Mouse (Mus musculus): ENCODE data around the gene Acsl6. TPM values are rescaled to one million over a fixed set of nuclear protein-coding genes. Genes with fewer than 3 reads are reported as not detected.

Acsl6 gene
- polyA plus RNA-seq (2014; fragmentation: Nextera tagmentation; extraction: Ambion mirVana) = 20.4 and 22.4 TPM in 2 replicates

GRCm38 (mm10) chr11:54303728-54304470, at the start of gene Acsl6:
Acsl6 (plus strand) TSS chr11:54303798.
- DNase-seq (ENCODE audit: low spot score, missing footprints) = peak; percentile 97
- Histone ChIP-seq H3K4me2 (peak within 1 kb of the TSS; percentile 58), H3K9ac (ENCODE audit: low read length) (peak within 1 kb of the TSS; percentile 92), H3K4me1 (ENCODE audit: control insufficient read depth, insufficient read depth, low read length) (peaks cover 19% of the 10 kb centered on the region), H3K27me3 (ENCODE audit: control insufficient read depth, insufficient read depth, low read length) (no peaks in the 10 kb centered on the region), H3K36me3 (ENCODE audit: control insufficient read depth, insufficient read depth, low read length) (no peaks in the 10 kb centered on the region), H3K4me3 (ENCODE audit: low read depth, low read length) (peak within 1 kb of the TSS; percentile 47), H3K27ac (ENCODE audit: low read depth, low read length) (peak within 1 kb of the TSS; percentile 57), H3K9me3 (ENCODE audit: control insufficient read depth, low read length) (no peaks in the 10 kb centered on the region)
- under 1% methylated on average over 55 of the region's 59 CpGs for whole genome bisulfite sequencing
- peak; percentile 81 for ATAC-seq (ENCODE audit: low FRiP score)

GRCm38 (mm10) chr11:54254114-54254513, 49.5 kb upstream of the Acsl6 start:
- WGBS = 67% methylated on average over 4 of the region's 4 CpGs
- Histone ChIP-seq H3K4me1 (ENCODE audit: control insufficient read depth, insufficient read depth, low read length) (0 out of 2 replicates have a peak, but pooled peaks cover 2% of the 10 kb centered on the region), H3K36me3 (ENCODE audit: control insufficient read depth, insufficient read depth, low read length) (no peaks in the 10 kb centered on the region), H3K27ac (ENCODE audit: low read depth, low read length) (no peak overlapping the region), H3K9me3 (ENCODE audit: control insufficient read depth, low read length) (no peaks in the 10 kb centered on the region), H3K27me3 (ENCODE audit: control insufficient read depth, insufficient read depth, low read length) (no peaks in the 10 kb centered on the region), H3K9ac (ENCODE audit: low read length) (no peak overlapping the region), H3K4me3 (ENCODE audit: low read depth, low read length) (no peak overlapping the region), H3K4me2 (no peak overlapping the region)
- DNase-seq (ENCODE audit: low spot score, missing footprints) (no peak), ATAC-seq (ENCODE audit: low FRiP score) (no peak)

GRCm38 (mm10) chr11:54256624-54257376, 46.8 kb upstream of the Acsl6 start:
- peak; percentile 85 for ATAC-seq (ENCODE audit: low FRiP score)
- no peaks in the 10 kb centered on the region for H3K9me3 ChIP-seq (ENCODE audit: control insufficient read depth, low read length)
- no peak overlapping the region for H3K27ac ChIP-seq (ENCODE audit: low read depth, low read length)
- H3K27me3 ChIP-seq (ENCODE audit: control insufficient read depth, insufficient read depth, low read length) = no peaks in the 10 kb centered on the region
- H3K4me3 ChIP-seq (ENCODE audit: low read depth, low read length) = no peak overlapping the region
- DNase-seq (ENCODE audit: low spot score, missing footprints) = peak; percentile 95
- 0 out of 2 replicates have a peak, but pooled peaks cover 2% of the 10 kb centered on the region for H3K4me1 ChIP-seq (ENCODE audit: control insufficient read depth, insufficient read depth, low read length)
- H3K9ac ChIP-seq (ENCODE audit: low read length) = no peak overlapping the region
- H3K4me2 ChIP-seq = no peak overlapping the region
- WGBS = 38% methylated on average over 3 of the region's 3 CpGs
- no peaks in the 10 kb centered on the region for H3K36me3 ChIP-seq (ENCODE audit: control insufficient read depth, insufficient read depth, low read length)

GRCm38 (mm10) chr11:54263405-54264031, 40.1 kb upstream of the Acsl6 start:
- no peaks in the 10 kb centered on the region for H3K4me1 ChIP-seq (ENCODE audit: control insufficient read depth, insufficient read depth, low read length)
- H3K27me3 ChIP-seq (ENCODE audit: control insufficient read depth, insufficient read depth, low read length) = no peaks in the 10 kb centered on the region
- H3K4me3 ChIP-seq (ENCODE audit: low read depth, low read length) = no peak overlapping the region
- no peaks in the 10 kb centered on the region for H3K9me3 ChIP-seq (ENCODE audit: control insufficient read depth, low read length)
- H3K36me3 ChIP-seq (ENCODE audit: control insufficient read depth, insufficient read depth, low read length) = no peaks in the 10 kb centered on the region
- ATAC-seq (ENCODE audit: low FRiP score) (no peak), DNase-seq (ENCODE audit: low spot score, missing footprints) (no peak)
- 12% methylated on average over 1 of the region's 1 CpGs for WGBS
- H3K4me2 ChIP-seq = no peak overlapping the region
- H3K27ac ChIP-seq (ENCODE audit: low read depth, low read length) = no peak overlapping the region
- H3K9ac ChIP-seq (ENCODE audit: low read length) = no peak overlapping the region

DNA sequence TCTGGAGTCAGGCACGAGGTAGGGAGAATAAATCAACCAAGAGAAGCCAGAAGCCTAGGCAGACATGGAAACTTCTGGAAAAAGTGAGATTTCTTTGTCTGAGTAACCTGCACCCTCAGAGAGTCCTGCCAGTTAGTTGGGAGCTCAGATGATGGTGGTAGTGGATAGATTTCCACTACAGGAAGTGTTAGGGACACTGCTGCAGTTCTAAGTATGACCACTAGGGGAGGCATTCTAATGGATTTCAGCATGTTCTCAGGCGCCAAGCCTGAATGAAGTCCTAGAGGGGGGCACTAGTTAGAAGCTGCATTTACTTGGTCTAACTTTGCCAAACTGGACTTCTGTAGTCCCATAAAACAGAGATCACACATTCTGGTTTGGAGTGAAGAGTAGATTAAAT, 39.1 kb upstream of the Acsl6 start:
- Histone ChIP-seq H3K27ac (ENCODE audit: low read depth, low read length) (no peak overlapping the region), H3K4me2 (no peak overlapping the region), H3K36me3 (ENCODE audit: control insufficient read depth, insufficient read depth, low read length) (no peaks in the 10 kb centered on the region), H3K4me1 (ENCODE audit: control insufficient read depth, insufficient read depth, low read length) (no peaks in the 10 kb centered on the region), H3K9ac (ENCODE audit: low read length) (no peak overlapping the region), H3K27me3 (ENCODE audit: control insufficient read depth, insufficient read depth, low read length) (no peaks in the 10 kb centered on the region), H3K4me3 (ENCODE audit: low read depth, low read length) (no peak overlapping the region), H3K9me3 (ENCODE audit: control insufficient read depth, low read length) (no peaks in the 10 kb centered on the region)
- DNase-seq (ENCODE audit: low spot score, missing footprints) (peak; percentile 89), ATAC-seq (ENCODE audit: low FRiP score) (no peak)
- WGBS = 52% methylated on average over 2 of the region's 2 CpGs

GRCm38 (mm10) chr11:54267177-54267576, 36.4 kb upstream of the Acsl6 start, which contains the start of gene Il3:
Il3 (minus strand) TSS chr11:54267277.
- Histone ChIP-seq H3K27ac (ENCODE audit: low read depth, low read length) (no peak within 1 kb of the TSS), H3K9ac (ENCODE audit: low read length) (no peak within 1 kb of the TSS), H3K4me2 (no peak within 1 kb of the TSS), H3K4me1 (ENCODE audit: control insufficient read depth, insufficient read depth, low read length) (no peaks in the 10 kb centered on the region), H3K36me3 (ENCODE audit: control insufficient read depth, insufficient read depth, low read length) (no peaks in the 10 kb centered on the region), H3K4me3 (ENCODE audit: low read depth, low read length) (no peak within 1 kb of the TSS), H3K9me3 (ENCODE audit: control insufficient read depth, low read length) (no peaks in the 10 kb centered on the region), H3K27me3 (ENCODE audit: control insufficient read depth, insufficient read depth, low read length) (no peaks in the 10 kb centered on the region)
- ATAC-seq (ENCODE audit: low FRiP score) (no peak), DNase-seq (ENCODE audit: low spot score, missing footprints) (no peak)
- WGBS = 84% methylated on average over 6 of the region's 6 CpGs

DNA sequence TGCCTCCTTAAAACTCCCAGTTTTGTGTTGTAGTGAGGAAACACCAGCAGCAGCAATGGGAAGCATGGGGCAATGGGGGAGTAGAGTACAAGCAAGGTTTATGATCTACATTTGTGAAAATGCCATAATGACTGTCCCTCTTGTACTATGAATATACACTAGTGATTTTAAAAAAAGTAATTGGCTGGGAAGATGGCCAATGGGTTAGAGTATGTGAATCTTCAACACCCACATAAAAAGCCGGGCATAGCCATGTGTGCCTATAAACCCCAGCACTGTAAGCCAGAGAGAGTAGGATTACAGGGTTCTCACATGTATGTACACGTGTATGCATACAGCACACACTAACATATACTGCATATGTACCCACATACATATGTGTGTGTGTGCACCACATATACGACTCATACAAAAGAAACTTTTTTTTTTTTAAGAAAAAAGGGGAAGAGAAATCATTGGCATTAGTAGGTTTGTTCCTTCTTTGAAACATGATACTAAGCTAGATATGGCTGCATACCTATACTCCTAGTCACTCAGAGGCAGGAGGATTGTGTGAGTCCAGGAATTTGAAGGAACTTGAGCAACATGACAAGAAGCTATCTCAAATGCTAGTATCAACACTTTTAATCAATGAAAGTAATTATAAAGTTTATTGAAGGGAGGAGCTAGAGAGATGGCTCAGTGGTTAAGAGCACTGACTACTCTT, 34.3 kb upstream of the Acsl6 start:
- no peaks in the 10 kb centered on the region for H3K27me3 ChIP-seq (ENCODE audit: control insufficient read depth, insufficient read depth, low read length)
- no peaks in the 10 kb centered on the region for H3K9me3 ChIP-seq (ENCODE audit: control insufficient read depth, low read length)
- ATAC-seq (ENCODE audit: low FRiP score) (no peak), DNase-seq (ENCODE audit: low spot score, missing footprints) (no peak)
- 87% methylated on average over 3 of the region's 3 CpGs for WGBS
- H3K36me3 ChIP-seq (ENCODE audit: control insufficient read depth, insufficient read depth, low read length) = no peaks in the 10 kb centered on the region
- H3K4me2 ChIP-seq = no peak overlapping the region
- H3K27ac ChIP-seq (ENCODE audit: low read depth, low read length) = no peak overlapping the region
- no peaks in the 10 kb centered on the region for H3K4me1 ChIP-seq (ENCODE audit: control insufficient read depth, insufficient read depth, low read length)
- no peak overlapping the region for H3K9ac ChIP-seq (ENCODE audit: low read length)
- H3K4me3 ChIP-seq (ENCODE audit: low read depth, low read length) = no peak overlapping the region

DNA sequence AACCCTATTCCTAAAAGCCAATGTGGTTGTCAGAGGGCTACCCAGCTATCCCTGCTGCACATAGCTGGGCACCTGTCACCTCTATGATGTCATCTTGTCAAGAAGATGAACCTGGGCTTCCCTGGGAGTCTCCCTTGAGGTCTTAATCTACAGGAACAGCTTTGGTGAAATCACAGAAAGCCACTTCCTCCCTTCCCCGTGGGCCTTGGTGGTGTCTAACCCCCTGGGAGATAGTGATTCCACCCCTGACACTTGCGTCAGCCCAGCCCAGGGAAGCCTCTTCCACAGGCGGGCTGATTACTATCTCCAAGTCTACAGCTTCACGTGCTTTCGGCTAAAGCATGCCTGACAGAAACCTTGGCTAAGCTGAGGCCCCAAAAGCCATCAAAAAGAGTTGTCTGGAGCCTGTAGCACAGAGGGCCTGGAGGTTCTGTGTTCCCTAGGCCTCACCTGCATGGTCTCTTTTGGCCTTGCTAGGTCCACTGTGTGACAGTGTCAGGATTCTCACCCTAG, 32.1 kb upstream of the Acsl6 start:
- Histone ChIP-seq H3K4me3 (ENCODE audit: low read depth, low read length) (no peak overlapping the region), H3K4me1 (ENCODE audit: control insufficient read depth, insufficient read depth, low read length) (no peaks in the 10 kb centered on the region), H3K27ac (ENCODE audit: low read depth, low read length) (no peak overlapping the region), H3K36me3 (ENCODE audit: control insufficient read depth, insufficient read depth, low read length) (no peaks in the 10 kb centered on the region), H3K9ac (ENCODE audit: low read length) (no peak overlapping the region), H3K27me3 (ENCODE audit: control insufficient read depth, insufficient read depth, low read length) (no peaks in the 10 kb centered on the region), H3K9me3 (ENCODE audit: control insufficient read depth, low read length) (no peaks in the 10 kb centered on the region), H3K4me2 (no peak overlapping the region)
- DNase-seq (ENCODE audit: low spot score, missing footprints) (no peak), ATAC-seq (ENCODE audit: low FRiP score) (no peak)
- 78% methylated on average over 5 of the region's 5 CpGs for WGBS
